13 mouse cellular contexts compared by ENCODE assay signal in genomic region chr5:122797866-122798265, GRCm38 (mm10). TPM values are rescaled to one million over a fixed set of nuclear protein-coding genes. Genes with fewer than 3 reads are reported as not detected.
A peak's percentile ranks its signal among the peaks of the same experiment; 100 is the strongest.
DNase-seq lines count a peak whose midpoint lies in the region; ATAC-seq and TF ChIP-seq lines count a peak whose summit lies in the region.
"Had no signal": no experiment of that assay in that cellular context is flagged by ENCODE, and none has a peak within 500 bp of the region (broad histone marks: within the 10 kb centered on the region; RNA-seq: fewer than 3 reads in every experiment).

No protein-coding gene starts in this region.

- no peaks in the 10 kb centered on the region for H3K27me3 ChIP-seq in heart, embryonic 12.5 days (replicated peaks)
- H3K27me3 ChIP-seq in heart, embryonic 11.5 days (ENCODE audit: control insufficient read depth, insufficient read depth, low read length): no peaks in the 10 kb centered on the region
- no peaks in the 10 kb centered on the region for H3K27me3 ChIP-seq in liver, embryonic 11.5 days (replicated peaks; ENCODE audit: control insufficient read depth, insufficient read depth, low read length)
- H3K27me3 ChIP-seq in liver, embryonic 12.5 days (replicated peaks): no peaks in the 10 kb centered on the region
- H3K27me3 ChIP-seq in intestine, embryonic 15.5 days (replicated peaks): no peaks in the 10 kb centered on the region
- H3K27me3 ChIP-seq in neural tube, embryonic 14.5 days (ENCODE audit: control insufficient read depth, insufficient read depth, low read length): no peaks in the 10 kb centered on the region
- H3K27me3 ChIP-seq: hindbrain, embryonic 15.5 days; limb, embryonic 12.5 days; lung, embryonic 15.5 days had no signal

- H3K4me3 ChIP-seq in heart, embryonic 12.5 days: no peak overlapping the region
- H3K4me3 ChIP-seq in heart, embryonic 11.5 days (ENCODE audit: low read depth, low read length): no peak overlapping the region
- no peak overlapping the region for H3K4me3 ChIP-seq in liver, embryonic 11.5 days (ENCODE audit: low read depth, low read length)
- no peak overlapping the region for H3K4me3 ChIP-seq in liver, embryonic 12.5 days
- H3K4me3 ChIP-seq in intestine, embryonic 15.5 days (replicated peaks): no peak overlapping the region
- H3K4me3 ChIP-seq in neural tube, embryonic 14.5 days (ENCODE audit: low read depth, low read length): no peak overlapping the region
- no peak overlapping the region for H3K4me3 ChIP-seq in gastrocnemius, adult 2 months
- H3K4me3 ChIP-seq: embryonic facial prominence, embryonic 10.5 days; hindbrain, embryonic 15.5 days; limb, embryonic 12.5 days; lung, embryonic 15.5 days had no signal

- peak overlapping the region; percentile 63 for H3K27ac ChIP-seq in heart, embryonic 12.5 days (ENCODE audit: poor library complexity, severe bottlenecking)
- no peak overlapping the region for H3K27ac ChIP-seq in heart, embryonic 11.5 days (ENCODE audit: low read depth, low read length)
- 0 out of 2 replicates have a peak overlapping the region, but pooled peaks have one; percentile 55 for H3K27ac ChIP-seq in liver, embryonic 11.5 days (ENCODE audit: low read depth, low read length)
- no peak overlapping the region for H3K27ac ChIP-seq in liver, embryonic 12.5 days
- peak overlapping the region; percentile 24; the same call in 1 of the 2 replicates for H3K27ac ChIP-seq in intestine, embryonic 15.5 days
- H3K27ac ChIP-seq in neural tube, embryonic 14.5 days (ENCODE audit: low read depth, low read length): peak overlapping the region; percentile 50
- no peak overlapping the region for H3K27ac ChIP-seq in gastrocnemius, adult 2 months
- H3K27ac ChIP-seq: embryonic facial prominence, embryonic 10.5 days; limb, embryonic 12.5 days had no signal

- TF ChIP-seq CTCF in gastrocnemius, adult 2 months (IDR thresholded peaks at IDR 0.05): no peak

- no peak overlapping the region for H3K4me2 ChIP-seq in heart, embryonic 12.5 days
- no peak overlapping the region for H3K4me2 ChIP-seq in heart, embryonic 11.5 days
- H3K4me2 ChIP-seq in liver, embryonic 11.5 days: no peak overlapping the region
- H3K4me2 ChIP-seq in liver, embryonic 12.5 days: no peak overlapping the region
- H3K4me2 ChIP-seq in intestine, embryonic 15.5 days (replicated peaks): no peak overlapping the region
- no peak overlapping the region for H3K4me2 ChIP-seq in neural tube, embryonic 14.5 days (ENCODE audit: low read depth, low read length)
- H3K4me2 ChIP-seq: hindbrain, embryonic 15.5 days; limb, embryonic 12.5 days; lung, embryonic 15.5 days had no signal

- no peak overlapping the region for H3K9ac ChIP-seq in heart, embryonic 12.5 days
- H3K9ac ChIP-seq in heart, embryonic 11.5 days (ENCODE audit: low read depth, low read length): no peak overlapping the region
- no peak overlapping the region for H3K9ac ChIP-seq in liver, embryonic 11.5 days (ENCODE audit: low read depth, low read length)
- H3K9ac ChIP-seq in liver, embryonic 12.5 days: no peak overlapping the region
- H3K9ac ChIP-seq in intestine, embryonic 15.5 days: no peak overlapping the region
- no peak overlapping the region for H3K9ac ChIP-seq in neural tube, embryonic 14.5 days (replicated peaks; ENCODE audit: low read depth, low read length)
- H3K9ac ChIP-seq: hindbrain, embryonic 15.5 days; limb, embryonic 12.5 days; lung, embryonic 15.5 days had no signal

- peaks cover 46% of the 10 kb centered on the region for H3K4me1 ChIP-seq in heart, embryonic 12.5 days (replicated peaks)
- H3K4me1 ChIP-seq in heart, embryonic 11.5 days (ENCODE audit: control insufficient read depth, insufficient read depth, low read length): peaks cover 23% of the 10 kb centered on the region
- H3K4me1 ChIP-seq in liver, embryonic 11.5 days (replicated peaks; ENCODE audit: control insufficient read depth, insufficient read depth, low read length): peaks cover 11% of the 10 kb centered on the region
- peaks cover 35% of the 10 kb centered on the region for H3K4me1 ChIP-seq in liver, embryonic 12.5 days
- H3K4me1 ChIP-seq in intestine, embryonic 15.5 days (replicated peaks): peaks cover 14% of the 10 kb centered on the region
- peaks cover 11% of the 10 kb centered on the region; the same call in 1 of the 2 replicates for H3K4me1 ChIP-seq in neural tube, embryonic 14.5 days (ENCODE audit: control insufficient read depth, insufficient read depth, low read length)
- H3K4me1 ChIP-seq: embryonic facial prominence, embryonic 10.5 days; limb, embryonic 12.5 days had no signal

- peaks cover 84% of the 10 kb centered on the region for H3K36me3 ChIP-seq in heart, embryonic 12.5 days
- peaks cover 53% of the 10 kb centered on the region for H3K36me3 ChIP-seq in heart, embryonic 11.5 days (ENCODE audit: control insufficient read depth, insufficient read depth, low read length)
- H3K36me3 ChIP-seq in liver, embryonic 11.5 days (ENCODE audit: control insufficient read depth, insufficient read depth, low read length): peaks cover 62% of the 10 kb centered on the region
- H3K36me3 ChIP-seq in liver, embryonic 12.5 days: peaks cover 97% of the 10 kb centered on the region
- H3K36me3 ChIP-seq in intestine, embryonic 15.5 days: peaks cover 54% of the 10 kb centered on the region
- H3K36me3 ChIP-seq in neural tube, embryonic 14.5 days (ENCODE audit: control insufficient read depth, insufficient read depth, low read length): peaks cover 63% of the 10 kb centered on the region

- intact Hi-C loops in gastrocnemius, adult 2 months (cut with DNase I): no loop called here

- no peaks in the 10 kb centered on the region for H3K9me3 ChIP-seq in heart, embryonic 12.5 days (replicated peaks)
- H3K9me3 ChIP-seq in heart, embryonic 11.5 days (replicated peaks; ENCODE audit: control insufficient read depth, low read length): no peaks in the 10 kb centered on the region
- no peaks in the 10 kb centered on the region for H3K9me3 ChIP-seq in liver, embryonic 11.5 days (ENCODE audit: control insufficient read depth, low read length)
- H3K9me3 ChIP-seq in liver, embryonic 12.5 days (replicated peaks): no peaks in the 10 kb centered on the region
- H3K9me3 ChIP-seq in intestine, embryonic 15.5 days: no peaks in the 10 kb centered on the region
- no peaks in the 10 kb centered on the region for H3K9me3 ChIP-seq in neural tube, embryonic 14.5 days (ENCODE audit: control insufficient read depth, low read length)
- H3K9me3 ChIP-seq: embryonic facial prominence, embryonic 10.5 days; hindbrain, embryonic 15.5 days; limb, embryonic 12.5 days; lung, embryonic 15.5 days had no signal

- no peak for DNase-seq in liver, embryonic 11.5 days (ENCODE audit: low spot score)
- no peak for DNase-seq in gastrocnemius, adult 2 months
- no peak for DNase-seq in left cerebral cortex, adult 11 months (ENCODE audit: low spot score)
- DNase-seq: gastrocnemius, postnatal 36 days had no signal

- ATAC-seq in heart, embryonic 12.5 days (ENCODE audit: insufficient number of reproducible peaks, low FRiP score): no peak
- no peak for ATAC-seq in heart, embryonic 11.5 days (replicated peaks; ENCODE audit: insufficient number of reproducible peaks, low FRiP score, low TSS enrichment)
- no peak for ATAC-seq in liver, embryonic 11.5 days (replicated peaks; ENCODE audit: low FRiP score)
- ATAC-seq in liver, embryonic 12.5 days: no peak
- ATAC-seq in intestine, embryonic 15.5 days: peak; percentile 59
- no peak for ATAC-seq in neural tube, embryonic 14.5 days (ENCODE audit: low read depth)

- 79% methylated on average over 3 of the region's 3 CpGs for WGBS in heart, embryonic 12.5 days
- 79% methylated on average over 3 of the region's 3 CpGs for WGBS in heart, embryonic 11.5 days (ENCODE audit: insufficient replicate concordance)
- 76% methylated on average over 3 of the region's 3 CpGs for WGBS in liver, embryonic 11.5 days
- 80% methylated on average over 3 of the region's 3 CpGs for WGBS in liver, embryonic 12.5 days (ENCODE audit: insufficient replicate concordance)
- WGBS in intestine, embryonic 15.5 days: 62% methylated on average over 3 of the region's 3 CpGs
- 91% methylated on average over 3 of the region's 3 CpGs for WGBS in neural tube, embryonic 14.5 days

RNA-seq across cellular contexts. Expression of gene Camkk2, which starts 18.7 kb away (rescaled TPM):
- polyA plus RNA-seq in heart, embryonic 12.5 days (2016; fragmentation: Nextera tagmentation; extraction: Ambion mirVana): 18.4 and 19.4 TPM in 2 replicates
- 8.7 and 14.0 TPM in 2 replicates for polyA plus RNA-seq in heart, embryonic 11.5 days (2014; fragmentation: Nextera tagmentation; extraction: Ambion mirVana)
- 15.5 and 16.6 TPM in 2 replicates for polyA plus RNA-seq in liver, embryonic 11.5 days (2014; fragmentation: Nextera tagmentation; extraction: Ambion mirVana)
- 14.5 and 16.7 TPM in 2 replicates for polyA plus RNA-seq in liver, embryonic 12.5 days (2016; fragmentation: Nextera tagmentation; extraction: Ambion mirVana)
- polyA plus RNA-seq in intestine, embryonic 15.5 days (2015; fragmentation: Nextera tagmentation; extraction: Ambion mirVana): 20.5 and 23.8 TPM in 2 replicates
- polyA plus RNA-seq in neural tube, embryonic 14.5 days (2014; fragmentation: Nextera tagmentation; extraction: Ambion mirVana): 61.8 and 62.7 TPM in 2 replicates
- 1 to 10 TPM; 3.6 to 5.2 TPM for total RNA-seq in gastrocnemius, adult 2 months (2021)

RNA-seq across cellular contexts. Expression of gene Anapc5, which starts 23.3 kb away (rescaled TPM):
- polyA plus RNA-seq in heart, embryonic 12.5 days (2016; fragmentation: Nextera tagmentation; extraction: Ambion mirVana): 342 and 343 TPM in 2 replicates
- polyA plus RNA-seq in heart, embryonic 11.5 days (2014; fragmentation: Nextera tagmentation; extraction: Ambion mirVana): 354 and 366 TPM in 2 replicates
- polyA plus RNA-seq in liver, embryonic 11.5 days (2014; fragmentation: Nextera tagmentation; extraction: Ambion mirVana): 392 and 418 TPM in 2 replicates
- polyA plus RNA-seq in liver, embryonic 12.5 days (2016; fragmentation: Nextera tagmentation; extraction: Ambion mirVana): 330 and 342 TPM in 2 replicates
- polyA plus RNA-seq in intestine, embryonic 15.5 days (2015; fragmentation: Nextera tagmentation; extraction: Ambion mirVana): 362 and 376 TPM in 2 replicates
- 488 and 511 TPM in 2 replicates for polyA plus RNA-seq in neural tube, embryonic 14.5 days (2014; fragmentation: Nextera tagmentation; extraction: Ambion mirVana)
- 100 to 1,000 TPM; 366 to 502 TPM for total RNA-seq in gastrocnemius, adult 2 months (2021)

RNA-seq across cellular contexts. Expression of gene Rnf34, which starts 52.0 kb away (rescaled TPM):
- 26.2 and 32.4 TPM in 2 replicates for polyA plus RNA-seq in heart, embryonic 12.5 days (2016; fragmentation: Nextera tagmentation; extraction: Ambion mirVana)
- polyA plus RNA-seq in heart, embryonic 11.5 days (2014; fragmentation: Nextera tagmentation; extraction: Ambion mirVana): 32.4 and 36.0 TPM in 2 replicates
- 24.6 and 26.5 TPM in 2 replicates for polyA plus RNA-seq in liver, embryonic 11.5 days (2014; fragmentation: Nextera tagmentation; extraction: Ambion mirVana)
- polyA plus RNA-seq in liver, embryonic 12.5 days (2016; fragmentation: Nextera tagmentation; extraction: Ambion mirVana): 14.4 and 14.9 TPM in 2 replicates
- 25.9 and 30.7 TPM in 2 replicates for polyA plus RNA-seq in intestine, embryonic 15.5 days (2015; fragmentation: Nextera tagmentation; extraction: Ambion mirVana)
- polyA plus RNA-seq in neural tube, embryonic 14.5 days (2014; fragmentation: Nextera tagmentation; extraction: Ambion mirVana): 51.3 and 53.0 TPM in 2 replicates
- total RNA-seq in gastrocnemius, adult 2 months (2021): 10 to 100 TPM; 20.0 to 21.4 TPM

Comparison
In these comparisons a context has a peak if more than half of its experiments do, and no peak if none do; other contexts are left out.
1. H3K27ac ChIP-seq: peak in heart, embryonic 12.5 days (single experiment), liver, embryonic 11.5 days (single experiment), intestine, embryonic 15.5 days (single experiment) and neural tube, embryonic 14.5 days (single experiment); none in heart, embryonic 11.5 days (single experiment), liver, embryonic 12.5 days (single experiment) and gastrocnemius, adult 2 months (single experiment).